Mouse (Mus musculus): ENCODE results near the gene Insyn1.

DNA sequence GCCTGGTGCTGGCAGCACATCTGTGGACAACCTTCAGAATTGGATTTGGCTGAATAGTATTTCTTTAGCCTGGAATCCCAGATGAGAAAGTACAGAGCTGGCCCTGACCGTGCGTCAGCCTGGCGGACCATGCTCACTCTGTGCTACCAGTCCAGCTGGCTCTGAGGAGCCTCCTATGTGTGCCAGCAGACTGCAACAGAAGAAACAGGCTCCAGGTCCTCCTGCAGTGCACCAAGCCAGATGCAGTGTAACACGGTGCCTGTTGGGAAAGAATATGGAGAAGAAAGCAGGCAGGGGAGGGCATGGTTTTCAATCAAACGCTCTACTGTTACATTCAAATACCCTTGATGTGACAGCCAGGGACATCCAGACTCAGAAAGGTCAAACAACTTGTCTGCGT lies 48.3 kb upstream of the Insyn1 start:
- TF ChIP-seq CTCF (conservative IDR thresholded peaks at IDR 0.05; ENCODE audit: insufficient read depth, insufficient read length, low read depth, low read length) (no peak), POLR2A (IDR thresholded peaks at IDR 0.05; ENCODE audit: low read depth, low read length) (no peak)

All from kidney, adult 2 months (tissue).